Comparison of ENCODE assay signal across 17 mouse cellular contexts in the genomic region with DNA sequence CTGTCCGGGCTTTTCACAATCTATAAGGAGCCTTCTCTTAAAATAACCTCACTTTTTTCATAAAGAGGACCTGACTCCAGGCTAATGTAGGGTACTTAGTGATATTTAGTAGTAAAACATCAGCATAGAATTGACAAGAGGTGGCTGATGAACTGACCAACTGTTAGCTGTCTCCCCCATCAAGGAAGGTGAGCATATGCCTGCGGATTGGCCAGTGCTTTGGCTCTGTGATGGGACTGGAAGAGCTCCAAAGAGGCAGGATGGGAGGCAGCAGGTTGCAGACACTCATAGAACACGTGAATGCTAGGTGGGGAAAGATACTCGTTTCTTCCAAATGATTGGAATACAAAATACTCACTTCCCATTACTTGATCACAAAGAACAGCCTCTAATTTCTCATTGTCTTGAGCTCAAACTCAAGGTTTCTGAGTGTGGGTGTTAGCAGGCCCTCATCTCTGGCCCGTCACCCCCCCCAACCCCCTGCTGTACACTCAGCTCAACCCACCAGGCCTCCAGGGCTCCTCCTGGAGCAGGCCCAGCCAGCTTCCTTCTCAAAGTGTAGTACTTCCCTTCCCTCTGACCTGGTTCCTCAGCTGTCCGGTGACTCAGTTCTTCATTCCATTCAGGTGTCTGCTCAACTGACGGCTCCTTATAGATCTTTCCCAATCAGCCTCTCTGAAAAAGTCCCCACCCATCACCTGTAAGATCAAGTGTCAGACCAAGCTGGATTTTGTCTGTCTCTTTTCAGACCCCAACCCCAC.
DNase-seq lines count a peak whose midpoint lies in the region; ATAC-seq lines count a peak whose summit lies in the region.
"Had no signal": no experiment of that assay in that cellular context is flagged by ENCODE, and none has a peak within 500 bp of the region (broad histone marks: within the 10 kb centered on the region; RNA-seq: fewer than 3 reads in every experiment).

No protein-coding gene starts in this region.

- no peak for ATAC-seq in megakaryocyte-erythroid progenitor cell, adult 5-6 weeks (replicated peaks; ENCODE audit: low FRiP score, low TSS enrichment, poor library complexity, severe bottlenecking)
- ATAC-seq: forebrain, embryonic 14.5 days; forebrain, postnatal 0 days; intestine, postnatal 0 days; Patski had no signal

- peak; percentile 73 to 75 for DNase-seq in cerebellum, postnatal 10 days
- no peak for DNase-seq in cerebellum, postnatal 4 days (ENCODE audit: low spot score in 2 of 2)
- DNase-seq in cerebellum, postnatal 36 days, result peak; percentile 11 to 19
- DNase-seq in cerebellum, adult 11-12 months, result no peak
- DNase-seq in urinary bladder, postnatal 14 days (ENCODE audit: low spot score), result peak; percentile 11
- no peak for DNase-seq in urinary bladder, postnatal 25 days (ENCODE audit: low spot score)
- DNase-seq: adrenal gland, postnatal 10 days; adrenal gland, postnatal 36 days; B cell, adult 2 months; forebrain, postnatal 0 days; gastrocnemius, adult 2 months; gastrocnemius, postnatal 14 days; heart, adult 2 months had no signal

Comparison
In these comparisons a context has a peak if more than half of its experiments do, and no peak if none do; other contexts are left out.
1. DNase-seq: peak in cerebellum, postnatal 10 days (2 of 2), cerebellum, postnatal 36 days (2 of 2) and urinary bladder, postnatal 14 days (single experiment); none in cerebellum, postnatal 4 days (0 of 2), cerebellum, adult 11-12 months (single experiment) and urinary bladder, postnatal 25 days (single experiment).